Mouse (Mus musculus): ENCODE results near the gene Nckipsd. TPM values are rescaled to one million over a fixed set of nuclear protein-coding genes. Genes with fewer than 3 reads are reported as not detected.

Gene Nckipsd
- polyA plus RNA-seq (2015; fragmentation: Nextera tagmentation; extraction: Ambion mirVana) = 10.0 and 14.5 TPM in 2 replicates

DNA sequence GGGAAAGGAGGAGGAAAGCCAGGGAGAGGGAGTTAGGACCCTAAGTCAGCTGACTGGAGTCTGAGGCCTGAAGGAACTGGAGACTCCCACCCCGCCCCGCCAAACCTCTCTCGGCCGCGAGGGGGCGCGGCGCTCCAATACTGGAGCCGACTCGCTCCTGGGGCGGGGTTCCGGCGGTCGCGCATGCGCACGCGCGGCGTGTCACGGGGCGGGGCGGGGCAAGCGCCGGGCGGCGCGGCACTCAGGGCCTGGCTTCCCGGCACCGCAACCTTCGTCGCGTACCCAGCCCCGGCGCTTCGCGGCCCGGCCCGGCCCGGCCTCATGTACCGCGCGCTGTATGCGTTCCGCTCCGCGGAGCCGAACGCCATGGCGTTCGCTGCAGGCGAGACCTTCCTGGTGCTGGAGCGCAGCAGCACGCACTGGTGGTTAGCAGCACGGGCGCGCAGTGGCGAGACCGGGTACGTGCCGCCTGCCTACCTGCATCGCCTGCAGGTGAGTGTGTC lies at the start of gene Nckipsd:
Nckipsd (plus strand) TSS at position 206 of the 503 bp plus-strand sequence.
- Histone ChIP-seq H3K9me3 (replicated peaks; ENCODE audit: control insufficient read depth, low read length) (no peaks in the 10 kb centered on the region), H3K4me1 (ENCODE audit: control insufficient read depth, insufficient read depth, low read length) (peaks cover 31% of the 10 kb centered on the region), H3K27me3 (ENCODE audit: control insufficient read depth, insufficient read depth, low read length) (no peaks in the 10 kb centered on the region), H3K27ac (ENCODE audit: low read length) (peak within 1 kb of the TSS; percentile 56), H3K36me3 (ENCODE audit: control insufficient read depth, insufficient read depth) (peaks cover 31% of the 10 kb centered on the region), H3K4me2 (ENCODE audit: low read depth, low read length) (peak within 1 kb of the TSS; percentile 95), H3K9ac (ENCODE audit: low read length) (peak within 1 kb of the TSS; percentile 93), H3K4me3 (ENCODE audit: low read length) (peak within 1 kb of the TSS; percentile 86)
- peak; percentile 88 for ATAC-seq (replicated peaks; ENCODE audit: extremely low read depth, insufficient read depth, low FRiP score)
- WGBS = under 1% methylated on average over 62 of the region's 62 CpGs

DNA sequence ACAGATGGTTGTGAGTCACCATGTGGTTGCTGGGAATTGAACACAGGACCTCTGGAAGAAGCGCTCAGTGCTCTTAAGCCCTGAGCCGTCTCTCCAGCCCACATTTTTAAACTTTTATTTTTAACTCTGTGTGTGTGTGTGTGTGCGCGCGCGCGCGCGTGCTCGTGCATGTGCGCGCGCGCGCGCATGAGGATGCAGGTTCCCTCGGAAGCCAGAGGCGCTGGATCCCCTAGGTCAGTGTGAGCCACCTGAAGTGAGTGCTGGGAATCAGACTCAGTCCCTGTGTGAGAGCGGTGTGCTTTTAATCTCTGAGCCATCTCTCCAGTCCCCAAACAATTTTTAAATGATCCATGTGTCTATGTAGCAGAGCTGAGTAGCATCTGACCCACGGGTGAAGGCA lies 49.0 kb upstream of the Nckipsd start:
- Histone ChIP-seq H3K4me2 (ENCODE audit: low read depth, low read length) (no peak overlapping the region), H3K36me3 (ENCODE audit: control insufficient read depth, insufficient read depth) (no peaks in the 10 kb centered on the region), H3K27ac (ENCODE audit: low read length) (no peak overlapping the region), H3K4me3 (ENCODE audit: low read length) (no peak overlapping the region), H3K9me3 (replicated peaks; ENCODE audit: control insufficient read depth, low read length) (peaks cover 3% of the 10 kb centered on the region; the same call in 1 of the 2 replicates), H3K9ac (ENCODE audit: low read length) (no peak overlapping the region), H3K4me1 (ENCODE audit: control insufficient read depth, insufficient read depth, low read length) (no peaks in the 10 kb centered on the region), H3K27me3 (ENCODE audit: control insufficient read depth, insufficient read depth, low read length) (no peaks in the 10 kb centered on the region)
- 91% methylated on average over 20 of the region's 20 CpGs for WGBS
- ATAC-seq (replicated peaks; ENCODE audit: extremely low read depth, insufficient read depth, low FRiP score) = no peak

GRCm38 (mm10) chr9:108759805-108760204 lies 48.4 kb upstream of the Nckipsd start:
- H3K4me2 ChIP-seq (ENCODE audit: low read depth, low read length) = no peak overlapping the region
- H3K9ac ChIP-seq (ENCODE audit: low read length) = no peak overlapping the region
- no peak for ATAC-seq (replicated peaks; ENCODE audit: extremely low read depth, insufficient read depth, low FRiP score)
- H3K4me3 ChIP-seq (ENCODE audit: low read length) = no peak overlapping the region
- WGBS = 64% methylated on average over 2 of the region's 2 CpGs
- H3K27me3 ChIP-seq (ENCODE audit: control insufficient read depth, insufficient read depth, low read length) = no peaks in the 10 kb centered on the region
- H3K36me3 ChIP-seq (ENCODE audit: control insufficient read depth, insufficient read depth) = no peaks in the 10 kb centered on the region
- no peaks in the 10 kb centered on the region for H3K4me1 ChIP-seq (ENCODE audit: control insufficient read depth, insufficient read depth, low read length)
- no peak overlapping the region for H3K27ac ChIP-seq (ENCODE audit: low read length)
- peaks cover 3% of the 10 kb centered on the region; the same call in 1 of the 2 replicates for H3K9me3 ChIP-seq (replicated peaks; ENCODE audit: control insufficient read depth, low read length)

DNA sequence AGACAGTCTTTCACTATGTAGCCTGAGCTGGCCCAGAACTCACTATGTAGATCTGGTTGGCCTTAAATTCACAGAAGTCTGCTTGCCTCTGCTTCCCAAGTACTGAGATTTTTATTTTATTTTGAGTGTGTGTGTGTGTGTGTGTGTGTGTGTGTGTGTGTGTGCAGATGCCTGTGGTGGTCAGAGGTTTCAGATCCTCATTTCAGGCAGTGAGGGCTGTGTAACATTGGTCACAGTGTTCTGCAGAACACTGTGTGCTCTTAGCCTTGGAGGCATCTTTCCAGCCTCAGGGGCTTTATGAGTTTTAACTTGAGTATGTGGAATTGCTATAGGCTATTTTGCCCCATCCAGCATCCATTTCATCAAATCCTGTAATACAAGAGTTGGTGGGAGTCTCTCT lies 46.6 kb upstream of the Nckipsd start:
- ATAC-seq (replicated peaks; ENCODE audit: extremely low read depth, insufficient read depth, low FRiP score) = no peak
- H3K4me1 ChIP-seq (ENCODE audit: control insufficient read depth, insufficient read depth, low read length) = no peaks in the 10 kb centered on the region
- peaks cover 3% of the 10 kb centered on the region; the same call in 1 of the 2 replicates for H3K9me3 ChIP-seq (replicated peaks; ENCODE audit: control insufficient read depth, low read length)
- H3K4me3 ChIP-seq (ENCODE audit: low read length) = no peak overlapping the region
- H3K27me3 ChIP-seq (ENCODE audit: control insufficient read depth, insufficient read depth, low read length) = no peaks in the 10 kb centered on the region
- H3K36me3 ChIP-seq (ENCODE audit: control insufficient read depth, insufficient read depth) = no peaks in the 10 kb centered on the region
- no peak overlapping the region for H3K27ac ChIP-seq (ENCODE audit: low read length)
- H3K9ac ChIP-seq (ENCODE audit: low read length) = no peak overlapping the region
- no peak overlapping the region for H3K4me2 ChIP-seq (ENCODE audit: low read depth, low read length)

- no peak overlapping the region for H3K9ac ChIP-seq (ENCODE audit: low read length)
- H3K27me3 ChIP-seq (ENCODE audit: control insufficient read depth, insufficient read depth, low read length) = no peaks in the 10 kb centered on the region
- no peak for ATAC-seq (replicated peaks; ENCODE audit: extremely low read depth, insufficient read depth, low FRiP score)
- H3K36me3 ChIP-seq (ENCODE audit: control insufficient read depth, insufficient read depth) = no peaks in the 10 kb centered on the region
- 57% methylated on average over 10 of the region's 10 CpGs for WGBS
- no peaks in the 10 kb centered on the region for H3K4me1 ChIP-seq (ENCODE audit: control insufficient read depth, insufficient read depth, low read length)
- H3K4me2 ChIP-seq (ENCODE audit: low read depth, low read length) = no peak overlapping the region
- no peaks in the 10 kb centered on the region for H3K9me3 ChIP-seq (replicated peaks; ENCODE audit: control insufficient read depth, low read length)
- no peak overlapping the region for H3K4me3 ChIP-seq (ENCODE audit: low read length)
- H3K27ac ChIP-seq (ENCODE audit: low read length) = no peak overlapping the region
Measured at GRCm38 (mm10) chr9:108764971-108765370, 43.2 kb upstream of the Nckipsd start.

DNA sequence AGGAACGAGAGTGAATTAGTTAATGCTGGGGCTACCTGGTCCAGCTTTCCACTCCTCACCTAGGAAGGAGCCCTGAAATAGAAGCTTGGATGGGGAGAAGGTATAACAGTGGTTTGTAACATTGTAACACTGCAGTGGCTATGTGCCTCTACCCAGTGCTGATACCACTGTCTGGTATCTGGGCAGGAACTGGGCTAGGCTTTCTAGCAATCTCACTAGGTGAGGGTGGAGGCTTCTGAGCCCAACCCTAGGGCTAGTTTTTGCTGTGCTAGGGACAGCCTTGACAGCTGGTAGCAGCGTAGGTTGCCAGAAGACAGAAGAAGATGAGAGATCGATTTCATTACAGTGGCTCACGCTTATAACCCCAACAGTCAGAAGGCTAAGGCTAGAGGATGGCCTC lies 31.6 kb upstream of the Nckipsd start:
- 77% methylated on average over 4 of the region's 4 CpGs for WGBS
- no peaks in the 10 kb centered on the region for H3K4me1 ChIP-seq (ENCODE audit: control insufficient read depth, insufficient read depth, low read length)
- H3K4me3 ChIP-seq (ENCODE audit: low read length) = no peak overlapping the region

DNA sequence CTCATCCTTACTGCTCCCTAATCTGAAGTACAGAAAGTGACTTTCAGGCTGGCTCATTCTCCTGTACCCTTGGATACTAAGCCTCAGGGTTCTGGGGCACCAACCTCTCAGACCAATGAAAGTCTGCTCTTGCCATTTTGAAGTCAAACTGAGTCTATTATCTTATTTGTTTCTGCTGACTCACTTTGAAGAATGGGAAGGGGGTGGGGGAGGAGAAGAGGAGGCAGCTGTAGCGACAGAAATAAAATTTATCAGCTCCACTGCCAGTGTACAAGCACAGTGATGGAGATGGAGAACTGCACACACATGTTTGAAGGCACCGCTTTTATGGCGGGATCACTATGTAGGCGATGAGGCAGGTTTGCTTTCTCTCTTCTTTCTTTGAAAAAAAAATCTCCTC lies 30.9 kb upstream of the Nckipsd start:
- Histone ChIP-seq H3K4me1 (ENCODE audit: control insufficient read depth, insufficient read depth, low read length) (no peaks in the 10 kb centered on the region), H3K4me2 (ENCODE audit: low read depth, low read length) (no peak overlapping the region), H3K36me3 (ENCODE audit: control insufficient read depth, insufficient read depth) (no peaks in the 10 kb centered on the region), H3K27ac (ENCODE audit: low read length) (no peak overlapping the region), H3K9me3 (replicated peaks; ENCODE audit: control insufficient read depth, low read length) (peaks cover 3% of the 10 kb centered on the region; the same call in 1 of the 2 replicates), H3K4me3 (ENCODE audit: low read length) (no peak overlapping the region), H3K27me3 (ENCODE audit: control insufficient read depth, insufficient read depth, low read length) (no peaks in the 10 kb centered on the region), H3K9ac (ENCODE audit: low read length) (no peak overlapping the region)
- 75% methylated on average over 4 of the region's 4 CpGs for WGBS
- no peak for ATAC-seq (replicated peaks; ENCODE audit: extremely low read depth, insufficient read depth, low FRiP score)

More for the DNA sequence above, 31.6 kb upstream of the Nckipsd start:
- Histone ChIP-seq H3K9me3 (replicated peaks; ENCODE audit: control insufficient read depth, low read length) (peaks cover 3% of the 10 kb centered on the region; the same call in 1 of the 2 replicates), H3K4me2 (ENCODE audit: low read depth, low read length) (no peak overlapping the region), H3K27me3 (ENCODE audit: control insufficient read depth, insufficient read depth, low read length) (no peaks in the 10 kb centered on the region), H3K36me3 (ENCODE audit: control insufficient read depth, insufficient read depth) (no peaks in the 10 kb centered on the region), H3K27ac (ENCODE audit: low read length) (no peak overlapping the region), H3K9ac (ENCODE audit: low read length) (no peak overlapping the region)
- no peak for ATAC-seq (replicated peaks; ENCODE audit: extremely low read depth, insufficient read depth, low FRiP score)

GRCm38 (mm10) chr9:108780959-108781358 lies 27.2 kb upstream of the Nckipsd start:
- WGBS = 30% methylated on average over 5 of the region's 5 CpGs
- H3K27ac ChIP-seq (ENCODE audit: low read length) = no peak overlapping the region
- no peak overlapping the region for H3K9ac ChIP-seq (ENCODE audit: low read length)
- peaks cover 2% of the 10 kb centered on the region; the same call in 1 of the 2 replicates for H3K36me3 ChIP-seq (ENCODE audit: control insufficient read depth, insufficient read depth)
- no peak overlapping the region for H3K4me3 ChIP-seq (ENCODE audit: low read length)
- H3K4me2 ChIP-seq (ENCODE audit: low read depth, low read length) = no peak overlapping the region
- no peak for ATAC-seq (replicated peaks; ENCODE audit: extremely low read depth, insufficient read depth, low FRiP score)
- H3K9me3 ChIP-seq (replicated peaks; ENCODE audit: control insufficient read depth, low read length) = no peaks in the 10 kb centered on the region
- no peaks in the 10 kb centered on the region for H3K27me3 ChIP-seq (ENCODE audit: control insufficient read depth, insufficient read depth, low read length)
- H3K4me1 ChIP-seq (ENCODE audit: control insufficient read depth, insufficient read depth, low read length) = peaks cover 15% of the 10 kb centered on the region

- 53% methylated on average over 4 of the region's 4 CpGs for WGBS
- Histone ChIP-seq H3K4me2 (ENCODE audit: low read depth, low read length) (no peak overlapping the region), H3K36me3 (ENCODE audit: control insufficient read depth, insufficient read depth) (peaks cover 2% of the 10 kb centered on the region; the same call in 1 of the 2 replicates), H3K4me3 (ENCODE audit: low read length) (no peak overlapping the region), H3K9ac (ENCODE audit: low read length) (no peak overlapping the region), H3K27me3 (ENCODE audit: control insufficient read depth, insufficient read depth, low read length) (no peaks in the 10 kb centered on the region), H3K9me3 (replicated peaks; ENCODE audit: control insufficient read depth, low read length) (no peaks in the 10 kb centered on the region), H3K27ac (ENCODE audit: low read length) (no peak overlapping the region), H3K4me1 (ENCODE audit: control insufficient read depth, insufficient read depth, low read length) (peaks cover 21% of the 10 kb centered on the region)
- ATAC-seq (replicated peaks; ENCODE audit: extremely low read depth, insufficient read depth, low FRiP score) = no peak
Measured at GRCm38 (mm10) chr9:108781891-108782290, 26.3 kb upstream of the Nckipsd start.
